Mouse (Mus musculus): ENCODE measurements at regions not wholly inside any gene's neighbourhood (a gene's known extent, or its start where the extent isn't known, plus 50 kb on each side); places are given as distances from the start of the nearest gene placed in this dataset.

DNA sequence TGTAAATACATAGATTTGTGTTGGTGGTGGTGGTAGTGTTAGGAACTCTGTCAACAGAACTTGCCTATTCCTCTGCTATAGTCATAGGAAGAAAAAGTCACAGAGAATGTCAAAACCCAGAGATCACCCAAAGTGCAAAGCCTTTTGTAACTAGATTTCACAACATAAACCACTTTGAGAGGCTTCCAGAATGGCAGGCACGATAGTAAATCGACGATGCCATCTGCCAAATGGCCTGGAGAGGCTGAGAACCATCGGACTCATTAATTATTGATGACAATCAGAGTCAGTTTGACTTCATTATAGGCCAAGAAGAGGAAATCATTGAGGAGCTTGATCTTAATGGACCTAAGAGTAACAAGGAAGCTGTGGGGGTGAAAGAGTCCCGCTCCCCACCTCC, 207.6 kb upstream of the Kirrel3 start:
- Histone ChIP-seq H3K27ac (ENCODE audit: insufficient read depth, low read depth, low read length) (no peak overlapping the region), H3K4me3 (ENCODE audit: insufficient read depth, low read depth, low read length) (no peak overlapping the region), H3K4me1 (ENCODE audit: control insufficient read depth, insufficient read depth, low read length) (no peaks in the 10 kb centered on the region)
- TF ChIP-seq CTCF (IDR thresholded peaks at IDR 0.05; ENCODE audit: insufficient read depth, low read depth, low read length) (no peak), POLR2A (IDR thresholded peaks at IDR 0.05; ENCODE audit: insufficient read depth, low read depth, low read length) (no peak)
- 64% methylated on average over 5 of the region's 5 CpGs for WGBS

DNA sequence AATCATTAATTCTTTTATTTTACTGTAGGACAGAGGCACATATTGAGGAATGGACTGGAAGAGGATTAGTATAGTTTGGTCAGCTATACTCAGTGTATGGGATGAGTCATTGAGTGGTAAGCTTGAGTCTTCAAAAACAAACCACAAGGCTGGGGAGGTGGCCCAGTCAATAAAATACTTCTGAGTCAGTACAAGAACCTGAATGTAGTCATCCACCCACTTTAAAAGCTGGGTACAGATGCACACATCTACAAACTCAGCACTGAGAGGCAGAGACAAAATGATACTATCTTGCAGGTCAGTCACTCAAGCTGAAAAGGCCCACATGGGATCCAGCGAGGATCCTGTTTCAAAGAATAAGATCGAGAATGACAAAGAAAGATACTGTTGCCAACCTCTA, 206.3 kb upstream of the Kirrel3 start:
- 83% methylated on average over 2 of the region's 2 CpGs for WGBS
- H3K4me3 ChIP-seq (ENCODE audit: insufficient read depth, low read depth, low read length): no peak overlapping the region
- TF ChIP-seq POLR2A (IDR thresholded peaks at IDR 0.05; ENCODE audit: insufficient read depth, low read depth, low read length): no peak
- TF ChIP-seq CTCF (IDR thresholded peaks at IDR 0.05; ENCODE audit: insufficient read depth, low read depth, low read length): no peak
- H3K4me1 ChIP-seq (ENCODE audit: control insufficient read depth, insufficient read depth, low read length): no peaks in the 10 kb centered on the region
- no peak overlapping the region for H3K27ac ChIP-seq (ENCODE audit: insufficient read depth, low read depth, low read length)

DNA sequence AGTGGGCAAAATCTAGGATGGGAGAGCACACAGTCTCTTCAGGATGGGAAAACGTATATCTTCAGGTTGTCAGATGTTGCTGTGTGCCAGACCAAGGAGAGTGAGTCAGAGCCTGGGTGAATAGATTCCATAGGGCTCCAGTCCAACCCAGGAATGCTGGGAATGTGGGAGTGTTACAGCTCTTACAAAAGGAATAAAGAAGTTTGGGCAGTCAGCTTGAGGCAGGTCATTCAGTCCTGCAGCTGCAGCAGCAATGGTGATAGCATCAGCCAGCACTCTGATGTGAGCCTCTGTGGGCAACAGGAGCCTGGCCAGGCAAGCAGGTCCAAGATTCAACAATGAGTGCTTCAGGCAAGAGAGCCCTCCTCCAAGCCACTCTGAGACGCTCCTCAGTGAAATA, 205.8 kb upstream of the Kirrel3 start:
- WGBS: 40% methylated on average over 2 of the region's 2 CpGs
- TF ChIP-seq POLR2A (IDR thresholded peaks at IDR 0.05; ENCODE audit: insufficient read depth, low read depth, low read length) (no peak), CTCF (IDR thresholded peaks at IDR 0.05; ENCODE audit: insufficient read depth, low read depth, low read length) (no peak)
- no peak overlapping the region for H3K4me3 ChIP-seq (ENCODE audit: insufficient read depth, low read depth, low read length)

GRCm38 (mm10) chr9:34280311-34281208, 205.1 kb upstream of the Kirrel3 start:
- no peak overlapping the region for H3K4me3 ChIP-seq (ENCODE audit: insufficient read depth, low read depth, low read length)
- WGBS: 60% methylated on average over 11 of the region's 11 CpGs
- no peak for TF ChIP-seq CTCF (IDR thresholded peaks at IDR 0.05; ENCODE audit: insufficient read depth, low read depth, low read length)
- H3K27ac ChIP-seq (ENCODE audit: insufficient read depth, low read depth, low read length): no peak overlapping the region
- H3K4me1 ChIP-seq (ENCODE audit: control insufficient read depth, insufficient read depth, low read length): no peaks in the 10 kb centered on the region

More for the DNA sequence above, 205.8 kb upstream of the Kirrel3 start:
- H3K4me1 ChIP-seq (ENCODE audit: control insufficient read depth, insufficient read depth, low read length): no peaks in the 10 kb centered on the region
- H3K27ac ChIP-seq (ENCODE audit: insufficient read depth, low read depth, low read length): no peak overlapping the region

DNA sequence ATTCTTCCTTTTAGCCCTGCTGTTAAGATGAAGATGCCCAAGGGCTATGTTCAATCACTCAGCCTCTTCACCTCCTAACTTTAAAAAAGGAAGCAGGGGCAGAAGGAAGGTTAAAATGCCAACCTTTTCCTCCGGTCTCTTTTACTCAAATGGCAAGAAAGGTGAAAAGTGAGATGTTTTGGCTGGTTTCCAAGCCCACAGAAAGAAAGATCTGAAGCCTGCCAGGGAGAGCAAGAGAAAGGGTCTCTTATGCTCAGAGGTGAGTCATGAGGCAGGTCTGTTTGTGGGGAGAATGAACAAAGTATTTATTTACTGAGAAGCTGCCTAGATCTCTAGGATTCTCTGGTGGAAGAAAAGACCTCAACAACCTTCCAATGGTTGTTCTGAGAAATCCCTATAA, 162.1 kb upstream of the Kirrel3 start:
- Histone ChIP-seq H3K4me3 (ENCODE audit: insufficient read depth, low read depth, low read length) (no peak overlapping the region), H3K27ac (ENCODE audit: insufficient read depth, low read depth, low read length) (no peak overlapping the region), H3K4me1 (ENCODE audit: control insufficient read depth, insufficient read depth, low read length) (no peaks in the 10 kb centered on the region)
- no peak for TF ChIP-seq POLR2A (IDR thresholded peaks at IDR 0.05; ENCODE audit: insufficient read depth, low read depth, low read length)
- 60% methylated on average over 1 of the region's 1 CpGs for WGBS

- no peak overlapping the region for H3K27ac ChIP-seq (ENCODE audit: insufficient read depth, low read depth, low read length)
- no peak for TF ChIP-seq POLR2A (IDR thresholded peaks at IDR 0.05; ENCODE audit: insufficient read depth, low read depth, low read length)
- no peak for TF ChIP-seq CTCF (IDR thresholded peaks at IDR 0.05; ENCODE audit: insufficient read depth, low read depth, low read length)
- H3K4me3 ChIP-seq (ENCODE audit: insufficient read depth, low read depth, low read length): no peak overlapping the region
- WGBS: 98% methylated on average over 1 of the region's 1 CpGs
- H3K4me1 ChIP-seq (ENCODE audit: control insufficient read depth, insufficient read depth, low read length): no peaks in the 10 kb centered on the region
Measured at GRCm38 (mm10) chr9:34328723-34329122, 157.0 kb upstream of the Kirrel3 start.

DNA sequence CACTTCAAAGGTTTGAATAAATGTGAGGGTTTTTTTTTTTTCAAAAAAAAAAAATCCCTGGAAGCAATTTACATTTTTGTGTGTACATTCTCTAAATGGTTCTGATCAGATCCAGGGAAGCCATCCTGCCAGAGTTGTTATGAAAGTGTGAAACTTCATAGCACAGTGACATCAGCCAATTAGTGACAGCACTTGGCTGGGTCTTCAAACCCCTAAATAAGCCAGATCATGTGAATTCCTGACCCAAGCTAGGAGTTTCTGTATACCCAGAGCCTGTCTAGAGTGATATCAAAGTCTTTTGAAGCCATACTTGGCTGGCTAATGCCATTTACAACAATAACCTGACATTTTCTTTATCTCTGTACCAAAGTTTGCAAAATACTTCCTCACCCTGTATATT, 151.6 kb upstream of the Kirrel3 start:
- no peak overlapping the region for H3K27ac ChIP-seq (ENCODE audit: insufficient read depth, low read depth, low read length)
- TF ChIP-seq POLR2A (IDR thresholded peaks at IDR 0.05; ENCODE audit: insufficient read depth, low read depth, low read length): no peak
- H3K4me3 ChIP-seq (ENCODE audit: insufficient read depth, low read depth, low read length): no peak overlapping the region
- no peaks in the 10 kb centered on the region for H3K4me1 ChIP-seq (ENCODE audit: control insufficient read depth, insufficient read depth, low read length)

DNA sequence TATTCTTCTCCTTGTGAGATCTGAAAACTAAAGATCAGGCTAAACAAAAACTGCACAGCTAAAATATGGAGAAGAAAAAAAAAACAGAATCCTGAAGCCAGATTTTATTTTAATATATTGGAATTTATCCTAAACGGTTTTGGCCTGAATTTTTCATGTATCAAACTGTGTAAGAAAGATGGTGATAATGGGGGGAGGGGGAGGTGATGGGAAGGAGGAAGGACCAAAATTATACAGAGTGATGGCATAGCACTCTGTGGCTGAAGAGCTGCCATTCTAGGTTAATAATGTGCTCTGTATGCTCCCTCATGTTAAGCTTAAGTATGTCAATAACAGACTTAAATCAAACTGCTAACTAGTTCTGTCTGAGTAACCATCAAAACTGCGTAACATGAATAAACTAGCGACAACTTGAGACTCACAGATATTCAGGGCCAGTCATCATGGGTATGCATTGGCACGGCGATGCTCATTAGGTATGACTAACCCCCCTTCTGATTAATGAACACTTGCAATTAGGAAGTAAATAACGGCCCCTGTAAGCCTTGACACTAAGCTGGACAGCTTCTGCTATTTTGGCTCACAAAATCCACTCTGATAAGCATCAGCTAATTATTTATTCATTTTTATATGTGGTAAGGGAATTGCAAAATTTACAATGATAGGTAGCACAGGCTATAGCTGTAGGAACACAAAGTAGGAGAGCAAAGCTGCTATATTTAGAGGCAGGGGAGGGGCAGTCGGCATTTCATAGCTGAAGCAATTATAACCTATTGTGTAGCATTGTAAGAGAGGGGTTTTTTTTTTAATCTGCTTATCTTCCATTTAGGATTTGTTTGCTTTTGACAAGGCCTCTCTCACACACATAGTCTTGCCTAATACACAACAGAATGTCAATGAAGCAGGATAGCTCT, 150.9 kb upstream of the Kirrel3 start:
- Histone ChIP-seq H3K4me1 (ENCODE audit: control insufficient read depth, insufficient read depth, low read length) (no peaks in the 10 kb centered on the region), H3K4me3 (ENCODE audit: insufficient read depth, low read depth, low read length) (no peak overlapping the region), H3K27ac (ENCODE audit: insufficient read depth, low read depth, low read length) (no peak overlapping the region)
- TF ChIP-seq POLR2A (IDR thresholded peaks at IDR 0.05; ENCODE audit: insufficient read depth, low read depth, low read length): no peak
- no peak for TF ChIP-seq CTCF (IDR thresholded peaks at IDR 0.05; ENCODE audit: insufficient read depth, low read depth, low read length)
- 49% methylated on average over 7 of the region's 7 CpGs for WGBS

GRCm38 (mm10) chr9:34348442-34348841, 137.3 kb upstream of the Kirrel3 start:
- Histone ChIP-seq H3K4me1 (ENCODE audit: control insufficient read depth, insufficient read depth, low read length) (no peaks in the 10 kb centered on the region), H3K4me3 (ENCODE audit: insufficient read depth, low read depth, low read length) (no peak overlapping the region), H3K27ac (ENCODE audit: insufficient read depth, low read depth, low read length) (no peak overlapping the region)
- no peak for TF ChIP-seq CTCF (IDR thresholded peaks at IDR 0.05; ENCODE audit: insufficient read depth, low read depth, low read length)
- no peak for TF ChIP-seq POLR2A (IDR thresholded peaks at IDR 0.05; ENCODE audit: insufficient read depth, low read depth, low read length)
- 84% methylated on average over 2 of the region's 2 CpGs for WGBS

Data from olfactory bulb, adult 2 months (tissue).